Mouse (Mus musculus) ovary, postnatal 36 days (tissue): Measurements from ENCODE around the gene Arap2.

Experiments used
- DNase-seq: peaks from one replicate; pipeline ENCODE4 v3.0.0; 2022; ENCODE audit warnings: low spot score, mixed read lengths

Arap2 gene

DNA sequence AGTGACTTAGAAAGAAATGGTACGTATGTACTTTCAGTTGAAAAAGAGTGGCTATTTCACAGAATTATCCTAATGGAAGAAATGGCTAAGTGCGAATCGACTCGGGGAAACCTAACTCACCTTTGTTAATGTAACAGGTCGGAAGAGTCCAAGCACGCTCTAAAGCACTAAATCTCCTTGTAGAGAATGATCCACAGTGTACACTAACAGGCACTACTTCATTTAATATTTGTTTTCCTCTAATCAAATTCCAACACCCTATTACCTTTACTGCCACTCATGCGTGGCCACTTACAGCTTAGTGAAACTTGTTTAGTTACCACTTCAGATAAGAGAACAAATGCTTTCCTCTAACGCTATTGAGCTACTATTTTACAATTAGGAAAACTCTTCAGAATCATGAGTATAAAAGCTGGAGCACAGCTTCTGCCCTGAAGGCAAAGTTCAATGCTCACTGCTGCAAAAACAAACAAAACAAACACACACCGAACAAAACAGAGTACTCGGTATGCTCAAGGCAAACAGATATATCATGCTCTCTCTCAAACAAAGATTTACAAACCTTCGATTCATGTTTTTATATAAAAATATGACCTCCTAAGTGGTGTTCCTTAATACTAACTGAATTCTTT is 143.0 kb downstream of the Arap2 start:
- DNase-seq: no peak

DNA sequence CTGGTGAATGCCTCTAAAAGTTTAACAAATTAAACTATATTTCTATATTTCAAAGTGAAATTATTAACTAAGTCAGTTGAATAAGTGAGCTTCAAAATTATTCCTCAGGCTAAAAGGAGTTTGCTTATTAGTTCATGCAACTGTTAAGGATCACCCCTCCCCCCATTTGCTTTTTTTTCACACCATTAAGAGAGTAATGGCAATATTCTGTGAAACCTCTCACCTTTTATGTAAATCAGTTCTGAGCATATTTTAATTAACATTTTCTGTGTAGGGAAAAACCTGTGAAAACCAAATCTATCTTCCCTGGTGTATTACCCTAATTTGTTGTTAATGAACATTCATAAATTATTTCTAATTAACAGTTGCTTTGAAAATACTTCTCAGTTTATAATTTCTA is 147.7 kb downstream of the Arap2 start:
- DNase-seq: no peak

DNA sequence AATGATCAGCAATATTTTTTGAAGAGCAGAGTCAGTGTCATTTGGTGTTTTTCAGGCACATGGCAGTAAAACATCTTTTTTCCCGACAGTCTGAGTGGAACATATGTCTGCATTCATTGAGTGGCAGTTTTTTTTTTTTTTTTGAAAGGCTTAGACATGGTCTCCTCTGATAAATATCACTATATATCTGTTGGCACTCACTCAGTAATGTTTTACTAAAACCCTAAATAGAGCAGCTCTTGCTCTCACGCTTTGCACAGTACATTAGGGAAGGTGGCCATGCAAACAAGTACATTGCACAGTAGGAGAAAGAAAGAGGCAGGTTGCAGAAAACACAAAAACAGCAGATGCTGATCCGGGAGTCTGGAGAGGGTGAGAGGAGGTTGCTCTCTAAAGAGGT is 154.0 kb downstream of the Arap2 start:
- no peak for DNase-seq

DNA sequence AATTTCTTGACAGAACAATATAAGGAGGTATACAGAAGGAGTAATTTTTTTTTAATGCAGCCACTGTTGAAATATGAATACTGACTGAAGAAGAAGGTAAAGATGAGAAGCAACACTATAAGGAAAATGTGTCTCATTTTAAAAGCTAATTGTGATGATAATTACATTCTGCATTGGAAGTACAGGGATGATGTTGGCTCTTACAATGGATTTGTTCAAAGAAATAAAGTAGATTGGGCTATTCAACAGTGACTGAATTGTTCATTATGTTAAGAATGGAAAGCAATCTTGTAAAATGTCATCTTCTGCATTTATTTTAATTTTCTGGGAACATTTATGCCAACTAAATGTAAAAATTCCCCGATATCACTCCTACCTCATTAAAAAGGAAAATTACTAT is 178.6 kb downstream of the Arap2 start:
- no peak for DNase-seq

DNA sequence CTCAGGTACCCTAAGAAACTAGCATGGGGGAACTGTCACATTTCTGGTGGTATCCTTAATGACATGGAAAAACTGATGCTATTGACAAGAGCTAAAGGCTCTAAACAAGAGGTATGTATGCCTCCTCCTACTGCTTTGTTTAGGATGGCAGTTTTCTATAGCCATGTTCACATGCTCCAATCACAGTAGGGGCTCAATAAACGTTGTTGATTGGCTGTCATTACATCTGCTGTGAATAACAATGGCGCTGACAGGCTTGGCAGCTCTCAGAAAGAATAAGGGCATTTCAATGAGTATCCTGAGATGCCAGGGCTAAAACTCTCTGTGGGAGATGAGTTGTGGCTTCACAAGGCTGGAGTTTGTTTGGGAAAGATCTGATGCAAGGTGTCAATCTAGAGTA is 183.3 kb downstream of the Arap2 start:
- no peak for DNase-seq

DNA sequence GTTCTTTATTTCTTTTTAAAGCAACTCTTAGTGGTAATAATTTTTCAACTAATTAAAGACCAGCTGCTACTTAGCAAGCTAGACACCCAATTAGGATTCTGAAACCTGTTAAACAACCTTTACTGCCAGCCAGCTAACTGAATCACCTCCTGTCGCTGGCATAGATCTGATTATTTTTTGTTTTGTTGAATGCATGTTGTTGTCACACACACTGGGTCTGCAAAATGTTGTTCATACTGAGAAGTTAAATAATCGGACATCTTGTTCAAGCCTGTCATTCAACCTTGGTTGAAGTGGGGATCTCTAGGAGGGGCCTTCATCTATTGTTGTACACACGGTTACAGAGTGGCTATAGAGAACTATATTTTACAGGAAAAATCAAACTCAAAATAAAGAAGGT is 184.3 kb downstream of the Arap2 start:
- DNase-seq: no peak

DNA sequence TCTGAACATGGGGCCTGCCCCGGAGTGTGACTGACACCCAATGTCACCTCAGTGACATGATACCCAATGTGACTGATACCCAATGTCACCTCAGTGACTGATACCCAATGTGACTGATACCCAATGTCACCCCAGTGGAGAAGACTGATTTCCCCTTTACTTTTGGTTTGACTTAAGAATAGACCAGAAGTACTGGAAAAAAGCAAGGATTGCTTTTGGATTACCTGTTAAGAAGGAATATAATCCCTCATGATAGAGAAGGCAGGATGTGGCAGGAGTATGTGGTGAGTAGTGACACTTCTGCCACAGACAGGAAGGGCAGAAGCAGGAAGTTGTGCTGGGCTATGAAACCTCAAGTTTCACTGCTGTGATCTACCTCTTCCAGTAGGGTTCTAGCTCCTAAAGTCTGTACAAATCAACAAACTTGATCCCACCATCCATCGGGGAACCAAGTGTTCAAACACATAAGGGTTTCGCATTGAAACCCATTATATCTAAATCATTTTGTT is 191.6 kb downstream of the Arap2 start:
- no peak for DNase-seq
